Mouse (Mus musculus): ENCODE measurements around the gene Tmem106b. TPM values are rescaled to one million over a fixed set of nuclear protein-coding genes. Genes with fewer than 3 reads are reported as not detected.

Gene Tmem106b
- polyA plus RNA-seq, 1 experiment from 2014 or later = 37.9 TPM

GRCm38 (mm10) chr6:13073876-13074275 lies 4.3 kb downstream of the Tmem106b start:
- H3K4me3 ChIP-seq = no peak overlapping the region
- H3K4me2 ChIP-seq = no peak overlapping the region
- no peaks in the 10 kb centered on the region for H3K27me3 ChIP-seq
- no peak overlapping the region for H3K9ac ChIP-seq
- ATAC-seq (ENCODE audit: low read depth) = no peak
- H3K27ac ChIP-seq (replicated peaks) = no peak overlapping the region
- 90% methylated on average over 2 of the region's 2 CpGs for WGBS
- peaks cover 14% of the 10 kb centered on the region for H3K4me1 ChIP-seq (replicated peaks)
- H3K9me3 ChIP-seq = no peaks in the 10 kb centered on the region
- H3K36me3 ChIP-seq = peaks cover 64% of the 10 kb centered on the region

- H3K4me2 ChIP-seq = no peak overlapping the region
- no peaks in the 10 kb centered on the region for H3K4me1 ChIP-seq (replicated peaks)
- ATAC-seq (ENCODE audit: low read depth) = no peak
- no peak overlapping the region for H3K9ac ChIP-seq
- H3K36me3 ChIP-seq = peaks cover 70% of the 10 kb centered on the region
- 86% methylated on average over 9 of the region's 9 CpGs for WGBS
- no peak overlapping the region for H3K4me3 ChIP-seq
- H3K27me3 ChIP-seq = no peaks in the 10 kb centered on the region
- no peaks in the 10 kb centered on the region for H3K9me3 ChIP-seq
- no peak overlapping the region for H3K27ac ChIP-seq (replicated peaks)
Measured at GRCm38 (mm10) chr6:13082881-13083280, 13.3 kb downstream of the Tmem106b start.

GRCm38 (mm10) chr6:13096656-13097435 lies 27.3 kb downstream of the Tmem106b start:
- H3K4me2 ChIP-seq = no peak overlapping the region
- WGBS = 80% methylated on average over 2 of the region's 2 CpGs
- no peaks in the 10 kb centered on the region for H3K36me3 ChIP-seq
- H3K9me3 ChIP-seq = no peaks in the 10 kb centered on the region
- H3K9ac ChIP-seq = no peak overlapping the region
- no peak overlapping the region for H3K27ac ChIP-seq (replicated peaks)
- no peaks in the 10 kb centered on the region for H3K4me1 ChIP-seq (replicated peaks)
- no peak overlapping the region for H3K4me3 ChIP-seq
- ATAC-seq (ENCODE audit: low read depth) = no peak
- no peaks in the 10 kb centered on the region for H3K27me3 ChIP-seq

- Histone ChIP-seq H3K9ac (no peak overlapping the region), H3K9me3 (no peaks in the 10 kb centered on the region), H3K4me1 (replicated peaks) (no peaks in the 10 kb centered on the region), H3K4me3 (no peak overlapping the region), H3K36me3 (no peaks in the 10 kb centered on the region), H3K4me2 (no peak overlapping the region), H3K27ac (replicated peaks) (no peak overlapping the region), H3K27me3 (no peaks in the 10 kb centered on the region)
- WGBS = 95% methylated on average over 2 of the region's 2 CpGs
- no peak for ATAC-seq (ENCODE audit: low read depth)
Measured at GRCm38 (mm10) chr6:13100137-13100536, 30.6 kb downstream of the Tmem106b start.

DNA sequence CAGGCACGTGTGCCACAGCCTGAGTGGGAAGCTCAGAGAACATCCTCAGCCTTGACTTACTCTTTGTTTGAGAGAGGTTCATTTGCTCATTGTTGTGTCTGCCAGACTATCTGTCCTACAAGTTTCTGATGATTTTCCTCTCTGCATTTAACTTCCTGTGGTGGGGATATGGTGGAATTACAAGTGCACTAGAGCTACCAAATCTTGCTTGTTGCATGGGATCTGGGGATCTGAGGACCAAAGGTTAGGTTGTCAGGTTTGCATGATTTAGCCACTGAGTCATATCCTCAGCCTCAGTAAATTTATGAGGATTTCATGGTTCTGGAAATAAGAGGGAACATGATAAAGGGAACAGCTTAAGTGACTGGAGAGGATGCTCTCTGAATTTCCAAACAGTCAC lies 39.1 kb downstream of the Tmem106b start:
- no peaks in the 10 kb centered on the region for H3K36me3 ChIP-seq
- H3K4me2 ChIP-seq = no peak overlapping the region
- WGBS = 71% methylated on average over 1 of the region's 1 CpGs
- H3K9ac ChIP-seq = no peak overlapping the region
- no peaks in the 10 kb centered on the region for H3K4me1 ChIP-seq (replicated peaks)
- H3K9me3 ChIP-seq = no peaks in the 10 kb centered on the region
- H3K27ac ChIP-seq (replicated peaks) = no peak overlapping the region
- ATAC-seq (ENCODE audit: low read depth) = no peak
- H3K4me3 ChIP-seq = no peak overlapping the region
- H3K27me3 ChIP-seq = no peaks in the 10 kb centered on the region

DNA sequence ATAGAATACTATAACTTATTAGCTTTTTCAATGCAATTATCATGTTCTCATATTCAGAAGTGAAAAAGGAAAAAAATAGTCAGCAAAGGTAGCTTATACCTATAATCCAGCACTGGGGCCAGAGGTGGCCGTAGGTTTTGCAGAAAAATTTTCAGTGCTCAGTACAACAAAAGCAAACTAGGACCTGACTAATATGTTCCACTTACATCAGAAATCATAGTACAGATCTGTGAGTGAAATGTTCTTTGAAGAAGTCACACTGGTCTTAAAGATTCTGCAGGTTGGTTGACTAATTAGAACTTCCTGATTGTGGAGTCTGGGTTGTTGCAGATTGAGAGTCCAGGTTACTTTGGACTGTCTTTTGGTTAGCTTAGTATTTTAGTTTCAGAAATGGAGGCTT lies 67.7 kb downstream of the Tmem106b start:
- Histone ChIP-seq H3K4me2 (no peak overlapping the region), H3K27ac (replicated peaks) (no peak overlapping the region), H3K9me3 (no peaks in the 10 kb centered on the region), H3K36me3 (no peaks in the 10 kb centered on the region), H3K9ac (no peak overlapping the region), H3K4me3 (no peak overlapping the region), H3K4me1 (replicated peaks) (no peaks in the 10 kb centered on the region), H3K27me3 (no peaks in the 10 kb centered on the region)
- ATAC-seq (ENCODE audit: low read depth) = no peak
- 91% methylated on average over 1 of the region's 1 CpGs for WGBS

Other genes with a start within 250 kb of the Tmem106b start
- 0.11 TPM in 1 of 2 replicates, not detected in the other for gene Vwde, start 155.2 kb downstream of the Tmem106b start, polyA plus RNA-seq (2015; fragmentation: Nextera tagmentation; extraction: Ambion mirVana)